In genomic region chr19:55456325-55457091, GRCm38 (mm10) we compare ENCODE assay signal across 11 mouse cellular contexts.
A peak's percentile ranks its signal among the peaks of the same experiment; 100 is the strongest.
DNase-seq lines count a peak whose midpoint lies in the region; ATAC-seq and TF ChIP-seq lines count a peak whose summit lies in the region.
"Had no signal": no experiment of that assay in that cellular context is flagged by ENCODE, and none has a peak within 500 bp of the region (broad histone marks: within the 10 kb centered on the region; RNA-seq: fewer than 3 reads in every experiment).

No protein-coding gene starts in this region.

- no peak overlapping the region for H3K4me3 ChIP-seq in hindbrain, embryonic 13.5 days
- no peak overlapping the region for H3K4me3 ChIP-seq in hindbrain, embryonic 16.5 days (ENCODE audit: low read length)
- H3K4me3 ChIP-seq in neural tube, embryonic 12.5 days = no peak overlapping the region
- no peak overlapping the region for H3K4me3 ChIP-seq in intestine, postnatal 0 days (ENCODE audit: low read depth, low read length)
- H3K4me3 ChIP-seq in liver, postnatal 0 days (ENCODE audit: low read depth, low read length) = no peak overlapping the region
- H3K4me3 ChIP-seq: gastrocnemius, adult 2 months had no signal

- no peak for TF ChIP-seq EP300 in liver, postnatal 0 days (IDR thresholded peaks at IDR 0.05; ENCODE audit: low read depth)

- H3K27me3 ChIP-seq in hindbrain, embryonic 13.5 days = no peaks in the 10 kb centered on the region; the same call in 1 of the 2 replicates
- no peaks in the 10 kb centered on the region for H3K27me3 ChIP-seq in hindbrain, embryonic 16.5 days (replicated peaks; ENCODE audit: control insufficient read depth, insufficient read depth, low read length)
- no peaks in the 10 kb centered on the region for H3K27me3 ChIP-seq in neural tube, embryonic 12.5 days (replicated peaks)
- no peaks in the 10 kb centered on the region for H3K27me3 ChIP-seq in intestine, postnatal 0 days (replicated peaks; ENCODE audit: control insufficient read depth, insufficient read depth, low read length)
- no peaks in the 10 kb centered on the region for H3K27me3 ChIP-seq in liver, postnatal 0 days (ENCODE audit: insufficient read depth, low read length)

- DNase-seq in neural tube, embryonic 10.5 days (ENCODE audit: extremely low spot score, low spot score) = no peak
- DNase-seq in liver, postnatal 0 days = no peak
- no peak for DNase-seq in ovary, adult 18-20 months (ENCODE audit: low spot score)
- DNase-seq: gastrocnemius, adult 2 months; kidney, adult 18-20 months; thymus, postnatal 25 days had no signal

- H3K36me3 ChIP-seq in hindbrain, embryonic 13.5 days = no peaks in the 10 kb centered on the region
- no peaks in the 10 kb centered on the region for H3K36me3 ChIP-seq in hindbrain, embryonic 16.5 days (ENCODE audit: control insufficient read depth, insufficient read depth, low read length)
- no peaks in the 10 kb centered on the region for H3K36me3 ChIP-seq in neural tube, embryonic 12.5 days
- H3K36me3 ChIP-seq in intestine, postnatal 0 days (ENCODE audit: control insufficient read depth, insufficient read depth) = no peaks in the 10 kb centered on the region
- no peaks in the 10 kb centered on the region for H3K36me3 ChIP-seq in liver, postnatal 0 days (replicated peaks; ENCODE audit: insufficient read depth, low read length)

- no peak for ATAC-seq in hindbrain, embryonic 13.5 days (ENCODE audit: low FRiP score)
- no peak for ATAC-seq in hindbrain, embryonic 16.5 days
- ATAC-seq in neural tube, embryonic 12.5 days (ENCODE audit: low FRiP score, low read depth) = no peak
- ATAC-seq in intestine, postnatal 0 days = no peak
- no peak for ATAC-seq in liver, postnatal 0 days

- peaks cover 9% of the 10 kb centered on the region for H3K4me1 ChIP-seq in hindbrain, embryonic 13.5 days (replicated peaks)
- H3K4me1 ChIP-seq in hindbrain, embryonic 16.5 days (ENCODE audit: control insufficient read depth, insufficient read depth, low read depth, low read length) = peaks cover 8% of the 10 kb centered on the region
- peaks cover 11% of the 10 kb centered on the region for H3K4me1 ChIP-seq in neural tube, embryonic 12.5 days
- no peaks in the 10 kb centered on the region for H3K4me1 ChIP-seq in intestine, postnatal 0 days (replicated peaks; ENCODE audit: control insufficient read depth, insufficient read depth, low read length)
- no peaks in the 10 kb centered on the region for H3K4me1 ChIP-seq in liver, postnatal 0 days (ENCODE audit: insufficient read depth)

- no peak overlapping the region for H3K27ac ChIP-seq in hindbrain, embryonic 13.5 days
- H3K27ac ChIP-seq in hindbrain, embryonic 16.5 days (ENCODE audit: low read depth, low read length) = no peak overlapping the region
- H3K27ac ChIP-seq in neural tube, embryonic 12.5 days = no peak overlapping the region
- no peak overlapping the region for H3K27ac ChIP-seq in intestine, postnatal 0 days (ENCODE audit: low read depth, low read length)
- H3K27ac ChIP-seq in liver, postnatal 0 days (ENCODE audit: low read depth) = no peak overlapping the region
- H3K27ac ChIP-seq: gastrocnemius, adult 2 months; macrophage had no signal

- TF ChIP-seq CTCF in intestine, postnatal 0 days (IDR thresholded peaks at IDR 0.05; ENCODE audit: low read depth) = no peak
- TF ChIP-seq CTCF in liver, postnatal 0 days (IDR thresholded peaks at IDR 0.05; ENCODE audit: low read depth) = no peak

- WGBS in hindbrain, embryonic 13.5 days = 53% methylated on average over 21 of the region's 21 CpGs
- 48% methylated on average over 21 of the region's 21 CpGs for WGBS in hindbrain, embryonic 16.5 days
- 25% methylated on average over 21 of the region's 21 CpGs for WGBS in neural tube, embryonic 12.5 days
- 62% methylated on average over 21 of the region's 21 CpGs for WGBS in intestine, postnatal 0 days
- WGBS in liver, postnatal 0 days (ENCODE audit: insufficient replicate concordance) = 70% methylated on average over 21 of the region's 21 CpGs

- no peaks in the 10 kb centered on the region for H3K9me3 ChIP-seq in hindbrain, embryonic 13.5 days
- H3K9me3 ChIP-seq in hindbrain, embryonic 16.5 days (ENCODE audit: control insufficient read depth, low read length) = no peaks in the 10 kb centered on the region
- no peaks in the 10 kb centered on the region for H3K9me3 ChIP-seq in neural tube, embryonic 12.5 days
- no peaks in the 10 kb centered on the region for H3K9me3 ChIP-seq in intestine, postnatal 0 days (ENCODE audit: control insufficient read depth)
- no peaks in the 10 kb centered on the region for H3K9me3 ChIP-seq in liver, postnatal 0 days (ENCODE audit: low read length)

- H3K9ac ChIP-seq in hindbrain, embryonic 13.5 days = peak overlapping the region; percentile 14; the same call in 1 of the 2 replicates
- no peak overlapping the region for H3K9ac ChIP-seq in hindbrain, embryonic 16.5 days (ENCODE audit: low read depth, low read length)
- no peak overlapping the region for H3K9ac ChIP-seq in neural tube, embryonic 12.5 days
- no peak overlapping the region for H3K9ac ChIP-seq in intestine, postnatal 0 days (ENCODE audit: low read depth, low read length)
- H3K9ac ChIP-seq in liver, postnatal 0 days (replicated peaks) = no peak overlapping the region

- no peak overlapping the region for H3K4me2 ChIP-seq in hindbrain, embryonic 13.5 days
- H3K4me2 ChIP-seq in hindbrain, embryonic 16.5 days (ENCODE audit: low read length) = no peak overlapping the region
- peak overlapping the region; percentile 43 for H3K4me2 ChIP-seq in neural tube, embryonic 12.5 days (replicated peaks)
- H3K4me2 ChIP-seq in intestine, postnatal 0 days (replicated peaks; ENCODE audit: low read depth) = peak overlapping the region; percentile 21; the same call in 1 of the 2 replicates
- no peak overlapping the region for H3K4me2 ChIP-seq in liver, postnatal 0 days (ENCODE audit: low read depth, low read length)

Comparison
In these comparisons a context has a peak if more than half of its experiments do, and no peak if none do; other contexts are left out.
1. H3K4me2 ChIP-seq: peak in neural tube, embryonic 12.5 days (single experiment) and intestine, postnatal 0 days (single experiment); none in hindbrain, embryonic 13.5 days (single experiment), hindbrain, embryonic 16.5 days (single experiment) and liver, postnatal 0 days (single experiment).